Mouse (Mus musculus) embryonic fibroblast, embryonic 13.5 days (primary cell): ENCODE measurements at regions not wholly inside any gene's neighbourhood (a gene's known extent, or its start where the extent isn't known, plus 50 kb on each side); places are given as distances from the start of the nearest gene placed in this dataset.

Experiments used
- CTCF ChIP-seq: IDR thresholded peaks from 2 replicates; pipeline ENCODE4 v1.5.1; 2011; ENCODE audit warnings: mild to moderate bottlenecking, control low read depth, low read length, moderate library complexity, borderline replicate concordance; ENCODE audit not compliant: insufficient read depth
- POLR2A ChIP-seq: IDR thresholded peaks from 2 replicates; pipeline ENCODE4 v1.6.1; 2011; ENCODE audit warnings: low read depth, mild to moderate bottlenecking, control low read depth, low read length, moderate library complexity

GRCm38 (mm10) chr2:147718936-147719335, 327.8 kb downstream of the Foxa2 start:
- TF ChIP-seq CTCF: no peak
- TF ChIP-seq POLR2A: no peak
